Mouse (Mus musculus): ENCODE measurements around the gene Sdr39u1. TPM values are rescaled to one million over a fixed set of nuclear protein-coding genes. Genes with fewer than 3 reads are reported as not detected.

Sdr39u1 gene
- 10 to 100 TPM; 53.9 to 72.7 TPM for polyA plus RNA-seq (2017; shearing (Covaris generic))

DNA sequence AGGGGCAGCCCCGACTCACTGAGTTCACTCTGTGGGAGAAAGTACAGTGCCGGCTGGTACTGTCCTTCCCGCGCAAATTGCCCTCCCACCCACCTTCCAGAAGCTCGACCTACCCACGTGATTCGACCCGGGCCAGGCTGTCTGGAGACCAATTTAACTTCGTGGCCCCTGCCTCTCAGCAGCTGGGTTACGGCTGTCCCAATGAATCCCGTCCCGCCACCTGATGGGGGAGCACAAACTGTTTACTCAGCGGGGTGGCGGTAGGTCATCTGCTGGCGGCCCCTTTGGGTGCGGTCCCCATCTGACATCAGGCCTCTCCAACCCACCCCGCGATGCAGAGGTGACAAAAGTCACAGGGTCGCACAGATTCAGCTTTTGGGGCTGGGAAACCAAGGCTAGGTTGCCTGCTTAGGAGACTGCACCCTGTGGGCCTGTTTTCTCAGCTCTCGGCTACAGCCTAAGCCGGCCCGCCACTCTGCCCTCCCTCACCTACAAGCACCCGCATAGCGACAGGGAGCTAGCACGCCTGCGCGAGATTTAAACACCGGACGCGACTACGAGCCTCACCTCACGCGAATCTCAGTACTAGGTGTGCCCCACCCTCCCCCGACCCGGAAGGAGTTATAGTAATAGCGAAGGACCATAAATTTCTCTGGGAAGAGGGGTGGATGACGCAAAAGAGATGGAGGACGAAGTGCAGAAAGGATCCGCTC is at the start of gene Sdr39u1:
TSS of gene Sdr39u1 (minus strand) at position 593 of the 713 bp plus-strand sequence.

DNA sequence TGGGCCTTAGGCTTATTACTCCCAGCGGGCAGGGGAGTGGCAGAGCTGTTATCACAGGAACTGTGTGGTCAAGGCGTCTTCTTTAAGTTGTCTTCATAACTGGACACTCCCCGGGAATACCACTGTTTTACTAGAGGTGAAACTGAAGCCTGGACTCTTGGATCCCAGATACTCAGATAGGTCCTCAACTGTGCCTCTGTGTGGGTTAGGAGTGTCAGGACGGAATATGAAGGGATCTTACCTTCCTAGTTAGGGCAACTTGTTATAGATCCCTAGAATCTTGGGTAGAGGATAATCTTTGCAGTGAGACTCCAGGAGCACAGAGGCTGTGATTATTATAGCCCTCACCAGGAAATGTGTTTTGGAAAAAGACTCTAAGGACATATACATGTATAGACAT is 44.5 kb upstream of the Sdr39u1 start, which contains the start of gene Cma1:
TSS of gene Cma1 (minus strand) at position 101 of the 400 bp plus-strand sequence.

GRCm38 (mm10) chr14:55884713-55885113 is 15.4 kb downstream of the Sdr39u1 start, which contains the start of gene Khnyn:
TSS of gene Khnyn (plus strand) at chr14:55884947.

DNA sequence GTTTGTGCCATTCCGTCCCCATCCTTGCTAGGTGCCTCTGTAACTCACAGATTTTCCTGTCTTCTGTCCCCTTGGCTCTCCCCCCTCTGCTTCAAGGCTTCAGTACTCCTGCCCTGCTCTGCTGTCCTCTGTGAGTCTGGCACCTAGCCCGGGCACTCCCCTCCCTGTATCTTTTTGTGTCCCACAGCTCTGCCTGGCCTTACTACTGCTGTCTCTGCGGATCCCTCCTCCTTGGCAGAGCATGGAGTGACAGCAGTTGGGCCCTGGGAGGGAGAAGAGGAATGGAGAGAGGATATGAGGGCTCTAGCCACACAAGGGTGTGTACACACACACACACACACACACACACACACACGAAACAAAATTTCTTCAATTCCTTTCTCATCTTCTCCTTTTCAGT is 15.9 kb downstream of the Sdr39u1 start, which contains the start of gene Cbln3:
TSS of gene Cbln3 (minus strand) at position 227 of the 400 bp plus-strand sequence.

DNA sequence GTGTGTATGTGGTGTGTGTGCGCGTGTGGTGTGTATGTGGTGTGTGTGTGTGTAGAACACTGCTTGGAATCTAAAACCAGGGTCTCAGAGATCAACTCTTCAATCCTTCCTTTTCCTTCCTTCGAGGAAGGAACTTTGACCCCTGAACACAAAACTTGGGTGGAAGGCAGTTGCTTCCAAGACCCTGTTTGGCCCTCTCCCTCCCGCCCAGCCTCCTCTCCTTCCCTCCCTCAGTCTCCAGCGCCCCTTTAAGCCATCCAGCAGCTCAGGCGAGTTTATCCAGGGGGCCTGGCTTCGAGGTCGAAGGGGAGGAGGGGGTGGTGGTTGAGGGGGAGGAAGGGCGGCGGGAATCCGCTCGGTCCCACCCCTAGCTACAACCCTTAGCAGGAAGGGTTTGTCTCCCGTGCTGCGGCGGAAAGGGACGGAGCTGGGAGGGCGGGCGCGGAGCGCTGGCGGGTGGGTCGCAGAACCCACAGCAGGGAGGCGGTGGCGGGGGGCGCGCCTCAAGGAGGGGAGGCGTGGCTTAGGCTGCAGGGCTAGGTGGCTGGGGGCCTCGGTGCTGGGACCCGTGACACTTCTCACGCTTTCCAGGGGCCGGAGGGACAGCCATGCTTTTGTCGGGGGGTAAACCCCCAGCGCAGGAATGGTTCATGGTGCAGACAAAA is 46.3 kb downstream of the Sdr39u1 start, which contains the start of gene Nynrin:
TSS of gene Nynrin (plus strand) at position 390 of the 665 bp plus-strand sequence.

Other genes with a start within 250 kb of the Sdr39u1 start
- 100 to 1,000 TPM; 101 to 105 TPM for gene Mdp1, start 239.8 kb downstream of the Sdr39u1 start, polyA plus RNA-seq (2017; shearing (Covaris generic))
- 10 to 100 TPM; 34.4 to 55.8 TPM for gene Gmpr2, start 228.4 kb downstream of the Sdr39u1 start, polyA plus RNA-seq (2017; shearing (Covaris generic))
- gene Nedd8, start 228.2 kb downstream of the Sdr39u1 start, polyA plus RNA-seq (2017; shearing (Covaris generic)) = 100 to 1,000 TPM; 479 to 482 TPM
- gene Tinf2, start 218.5 kb downstream of the Sdr39u1 start, polyA plus RNA-seq (2017; shearing (Covaris generic)) = 10 to 100 TPM; 50.8 to 60.2 TPM
- under 1 TPM; 0.32 to 0.81 TPM for gene Tgm1, start 186.4 kb downstream of the Sdr39u1 start, polyA plus RNA-seq (2017; shearing (Covaris generic))
- 10 to 100 TPM; 57.8 to 79.6 TPM for gene Rabggta, start 178.0 kb downstream of the Sdr39u1 start, polyA plus RNA-seq (2017; shearing (Covaris generic))
- gene Dhrs1, start 154.6 kb downstream of the Sdr39u1 start, polyA plus RNA-seq (2017; shearing (Covaris generic)) = 10 to 100 TPM; 39.5 to 63.1 TPM
- gene Nop9, start 154.6 kb downstream of the Sdr39u1 start, polyA plus RNA-seq (2017; shearing (Covaris generic)) = 10 to 100 TPM; 38.9 to 45.7 TPM
- gene Cideb, start 141.8 kb downstream of the Sdr39u1 start, polyA plus RNA-seq (2017; shearing (Covaris generic)) = not detected
- gene Ltb4r2, start 138.9 kb downstream of the Sdr39u1 start, polyA plus RNA-seq (2017; shearing (Covaris generic)) = under 1 TPM; 0.17 to 0.21 TPM
- gene Ltb4r1, start 134.3 kb downstream of the Sdr39u1 start, polyA plus RNA-seq (2017; shearing (Covaris generic)) = 10 to 100 TPM; 13.2 to 19.4 TPM
- under 1 TPM; 0.16 to 0.32 TPM for gene Adcy4, start 116.2 kb downstream of the Sdr39u1 start, polyA plus RNA-seq (2017; shearing (Covaris generic))
- gene Ripk3, start 111.4 kb downstream of the Sdr39u1 start, polyA plus RNA-seq (2017; shearing (Covaris generic)) = 100 to 1,000 TPM in 1 of 2 experiments, 10 to 100 TPM in 1; 72.7 to 103 TPM
- gene Nfatc4, start 77.1 kb downstream of the Sdr39u1 start, polyA plus RNA-seq (2017; shearing (Covaris generic)) = not detected
- gene Nynrin, start 46.3 kb downstream of the Sdr39u1 start, polyA plus RNA-seq (2017; shearing (Covaris generic)) = under 1 TPM; 0.15 to 0.99 TPM
- gene Cbln3, start 15.9 kb downstream of the Sdr39u1 start, polyA plus RNA-seq (2017; shearing (Covaris generic)) = under 1 TPM; 0.22 to 0.31 TPM
- gene Khnyn, start 15.3 kb downstream of the Sdr39u1 start, polyA plus RNA-seq (2017; shearing (Covaris generic)) = 10 to 100 TPM; 26.8 to 67.7 TPM
- not detected for gene Cma1, start 44.4 kb upstream of the Sdr39u1 start, polyA plus RNA-seq (2017; shearing (Covaris generic))
- gene Cma2, start 50.7 kb upstream of the Sdr39u1 start, polyA plus RNA-seq (2017; shearing (Covaris generic)) = not detected
- under 1 TPM in 1 of 2 experiments, not detected in 1; 0.41 TPM for gene Mcpt1, start 117.7 kb upstream of the Sdr39u1 start, polyA plus RNA-seq (2017; shearing (Covaris generic))
- gene Mcpt9, start 130.2 kb upstream of the Sdr39u1 start, polyA plus RNA-seq (2017; shearing (Covaris generic)) = not detected
- not detected for gene Mcpt2, start 141.7 kb upstream of the Sdr39u1 start, polyA plus RNA-seq (2017; shearing (Covaris generic))
- 1 to 10 TPM in 1 of 2 experiments, not detected in 1; 1.6 TPM for gene Mcpt4, start 162.0 kb upstream of the Sdr39u1 start, polyA plus RNA-seq (2017; shearing (Covaris generic))
- not detected for gene Mcpt8, start 185.0 kb upstream of the Sdr39u1 start, polyA plus RNA-seq (2017; shearing (Covaris generic))
- gene Ctsg, start 202.3 kb upstream of the Sdr39u1 start, polyA plus RNA-seq (2017; shearing (Covaris generic)) = not detected
- gene Gzme, start 220.3 kb upstream of the Sdr39u1 start, polyA plus RNA-seq (2017; shearing (Covaris generic)) = not detected
- not detected for gene Gzmd, start 232.3 kb upstream of the Sdr39u1 start, polyA plus RNA-seq (2017; shearing (Covaris generic))

Data from activated CD4-positive, CD25-positive, alpha-beta regulatory T cell (primary cell).